Mouse (Mus musculus) layer of hippocampus, postnatal 36 days (tissue): ENCODE data around the gene Batf2. TPM values are rescaled to one million over a fixed set of nuclear protein-coding genes. Genes with fewer than 3 reads are reported as not detected.
"Not testable (repeated sequence)": the region's sequence is repeated elsewhere in the genome, so short reads cannot be mapped to it uniquely, and the experiment has no call there.

ENCODE experiments used
- DNase-seq, 2 experiments: peaks; one replicate each; pipeline ENCODE4 v3.0.0; 2022
- total RNA-seq, 2 experiments: library from RNA; stranded (reverse); gene quantifications; 2 replicates each; pipeline ENCODE4 v1.2.3; 2021

The Batf2 gene
- total RNA-seq, 2 experiments from 2014 or later: 0.28 to 0.60 TPM

DNA sequence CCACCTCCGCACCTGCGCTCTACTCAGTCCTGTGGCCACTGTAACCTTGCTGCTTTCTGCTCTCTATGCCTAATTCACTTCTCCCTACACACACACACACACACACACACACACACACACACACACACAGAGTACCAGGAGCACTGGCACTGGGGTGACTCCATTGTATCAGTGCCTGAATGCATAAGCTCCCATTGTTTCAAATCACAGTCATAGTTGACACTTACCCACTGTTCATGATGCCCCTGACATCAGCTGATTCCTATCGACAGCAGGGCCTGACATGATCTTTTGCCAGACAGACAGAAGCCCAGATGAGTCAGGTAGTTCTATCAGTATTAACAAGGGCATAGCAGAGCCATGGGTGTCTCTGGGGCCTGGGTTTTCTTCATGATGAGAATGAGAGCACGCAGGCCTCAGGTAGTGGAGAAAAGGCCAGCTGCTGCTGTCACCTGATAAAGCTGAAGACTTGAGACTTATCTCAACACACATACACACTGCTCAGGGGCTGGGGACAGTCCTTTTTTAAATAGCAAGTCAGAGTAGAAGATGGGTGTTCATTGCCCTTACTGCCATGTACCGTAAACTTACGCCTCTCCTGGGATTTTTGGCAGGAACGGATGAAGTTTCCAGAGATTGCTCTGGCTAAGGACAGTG is 8.5 kb upstream of the Batf2 start:
- no peak for DNase-seq

DNA sequence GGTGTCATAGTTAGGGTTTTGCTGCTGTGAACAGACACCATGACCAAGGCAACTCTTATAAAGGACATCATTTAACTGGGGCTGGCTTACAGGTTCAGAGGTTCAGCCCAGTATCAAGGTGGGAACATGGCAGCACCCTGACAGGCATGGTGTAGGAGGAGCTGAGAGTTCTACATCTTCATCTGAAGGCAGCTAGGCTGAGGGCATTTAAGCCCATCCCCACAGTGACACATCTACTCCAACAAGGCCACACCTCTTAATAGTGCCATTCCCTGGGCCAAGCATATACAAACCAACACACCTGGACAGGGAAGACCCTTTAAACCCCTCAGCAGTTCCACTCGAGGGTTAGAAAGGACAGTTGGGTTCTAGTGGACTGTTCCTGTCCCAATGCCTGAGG is 7.6 kb upstream of the Batf2 start:
- DNase-seq: not testable (repeated sequence)

DNA sequence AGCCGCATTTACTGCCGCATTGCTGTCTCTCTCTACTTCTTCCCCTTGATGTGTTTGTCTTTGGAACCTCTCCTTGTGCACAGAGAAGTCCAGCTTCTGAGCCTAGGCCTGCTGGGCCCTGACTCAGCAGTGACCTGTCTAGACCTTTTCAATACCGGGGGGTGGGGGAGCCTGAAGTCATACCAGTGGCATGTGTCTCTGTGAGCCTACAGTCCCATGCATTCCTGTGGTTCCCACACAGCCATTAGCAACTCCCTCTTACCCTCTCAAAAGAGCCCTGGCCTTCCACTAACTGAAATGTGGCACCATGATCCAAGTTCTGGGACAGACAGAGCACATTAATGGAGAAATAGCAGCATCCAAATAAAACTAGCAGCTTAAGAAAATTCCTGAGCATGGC is 4.4 kb upstream of the Batf2 start:
- no peak for DNase-seq

DNA sequence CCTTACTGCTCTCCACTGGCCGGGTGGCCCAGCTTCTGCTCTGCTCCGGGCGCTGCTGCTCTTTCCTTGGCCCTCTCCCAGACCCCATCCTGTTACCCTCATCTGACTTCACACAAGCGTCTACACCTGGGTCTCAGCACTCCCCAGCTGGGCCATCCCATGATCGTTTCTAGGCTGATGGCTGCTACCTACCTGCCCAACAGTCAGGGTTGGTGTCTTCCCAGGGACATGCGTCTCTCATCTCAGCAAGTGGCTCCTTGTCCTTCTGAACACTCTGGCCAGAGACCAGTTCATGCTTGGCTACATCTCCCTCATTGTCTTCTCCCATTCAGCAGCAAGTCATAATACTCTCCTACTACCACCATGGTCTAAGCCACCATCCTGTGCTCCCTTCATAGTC is 1.1 kb upstream of the Batf2 start:
- no peak for DNase-seq

DNA sequence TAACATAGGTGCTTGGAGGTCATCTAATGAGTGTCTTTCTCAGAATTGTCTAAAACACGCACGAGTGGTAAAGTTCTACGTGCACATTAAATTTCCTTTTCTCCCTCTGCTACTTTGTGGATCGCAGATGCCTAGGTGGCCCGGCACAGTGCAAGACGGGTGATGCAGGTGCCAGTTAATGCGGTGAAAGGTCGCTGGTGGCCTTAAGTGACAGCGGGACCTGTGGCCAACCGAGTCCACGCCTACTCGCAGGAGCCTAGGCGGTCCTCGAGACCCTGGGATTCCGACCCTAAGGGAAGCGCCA is 457 bp upstream of the Batf2 start:
- no peak for DNase-seq

DNA sequence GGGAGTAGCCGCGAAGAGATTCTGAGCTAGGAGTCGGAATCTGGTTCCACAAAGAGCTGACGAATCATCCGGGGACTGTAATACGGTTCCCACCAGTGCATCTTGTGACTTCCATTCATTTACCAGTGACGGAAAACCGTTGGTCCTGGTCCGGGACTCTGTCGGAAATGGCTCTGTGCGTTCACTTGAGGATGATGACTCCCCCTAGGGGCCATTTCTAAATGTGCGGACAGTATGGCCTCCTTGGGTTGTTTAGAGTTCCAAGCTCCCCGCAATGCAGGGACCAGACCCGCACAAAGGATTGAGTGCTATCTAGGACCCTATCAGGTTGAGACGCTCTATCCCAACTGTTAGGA is 589 bp downstream of the Batf2 start, which contains the start of gene Arl2:
TSS of gene Arl2 (minus strand) at position 155 of the 356 bp plus-strand sequence.
- no peak for DNase-seq

DNA sequence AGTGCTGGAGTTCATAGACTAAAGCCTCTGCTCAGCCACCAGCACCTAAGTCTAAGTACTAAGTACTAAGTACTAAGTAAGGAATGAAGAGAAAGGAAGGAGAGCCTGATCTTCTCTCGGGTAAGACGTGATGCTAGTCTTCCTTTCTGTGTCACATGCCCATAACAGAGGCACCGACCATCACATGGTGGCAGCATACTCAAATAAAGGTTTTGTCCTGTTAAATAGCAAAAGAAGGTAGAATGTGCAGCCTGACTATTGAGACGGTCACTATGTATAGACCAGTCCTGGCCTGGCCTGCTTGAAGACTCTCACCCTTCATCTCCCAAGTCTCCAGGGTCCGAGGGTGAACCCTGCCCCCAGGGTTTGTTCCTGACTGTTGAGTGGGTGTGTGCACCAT is 4.1 kb downstream of the Batf2 start:
- DNase-seq: no peak

DNA sequence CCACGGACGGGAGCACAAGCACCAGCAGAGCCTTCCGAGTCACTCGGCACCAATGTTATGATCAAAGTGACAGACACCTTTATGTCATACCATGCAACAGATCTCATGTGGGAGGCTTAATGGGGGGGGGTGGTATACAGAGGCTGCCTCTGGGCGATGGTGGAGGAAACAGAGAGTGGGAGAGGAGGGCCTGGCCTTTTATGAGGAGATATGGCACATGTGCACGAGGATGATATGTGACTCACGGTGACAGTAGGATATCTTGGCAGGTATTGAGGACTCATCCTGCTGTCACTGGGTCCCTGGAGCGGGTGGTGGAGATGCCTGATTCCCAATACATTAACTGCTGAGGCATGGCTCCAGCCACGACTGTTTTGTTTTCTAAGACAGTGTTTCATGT is 14.4 kb downstream of the Batf2 start:
- DNase-seq: no peak

DNA sequence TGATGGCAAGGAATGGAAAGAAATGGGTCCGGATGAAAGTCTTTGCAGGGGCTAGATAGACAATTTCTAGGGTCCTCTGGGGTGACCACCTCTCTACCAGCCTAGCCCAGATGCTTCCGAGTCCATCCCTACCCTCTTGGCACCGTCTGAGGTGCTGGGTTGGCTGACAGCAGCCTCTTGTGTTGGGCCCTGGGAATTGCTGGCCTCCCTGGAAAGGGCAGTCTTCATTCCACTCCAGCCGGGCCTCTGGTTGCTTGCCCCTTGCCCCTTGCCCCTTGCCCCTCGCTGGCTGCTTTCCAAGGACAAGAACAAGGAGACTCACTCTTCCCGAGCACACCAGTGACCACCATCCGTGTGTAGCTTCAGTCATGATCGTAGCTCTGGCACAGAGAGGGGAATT is 15.6 kb downstream of the Batf2 start:
- DNase-seq: no peak

DNA sequence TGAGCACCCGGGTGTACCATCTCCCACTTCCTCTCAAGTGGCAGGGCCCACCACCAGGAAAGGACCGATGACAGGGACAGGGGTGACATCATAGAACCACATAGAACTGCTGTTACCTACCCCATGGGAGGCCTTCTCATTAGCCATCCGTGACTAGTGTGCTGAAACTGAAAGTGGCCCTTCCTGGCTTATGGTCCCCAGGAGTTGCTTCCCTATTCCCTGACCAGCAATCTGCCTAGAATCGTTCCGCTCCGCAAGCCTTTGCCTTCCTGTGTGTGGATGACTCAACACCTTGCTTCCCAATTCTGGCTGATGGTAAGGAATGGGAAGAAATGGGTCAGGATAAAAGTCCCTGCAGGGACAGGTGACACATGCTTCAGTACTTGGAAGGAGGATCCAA is 16.4 kb downstream of the Batf2 start:
- no peak for DNase-seq

DNA sequence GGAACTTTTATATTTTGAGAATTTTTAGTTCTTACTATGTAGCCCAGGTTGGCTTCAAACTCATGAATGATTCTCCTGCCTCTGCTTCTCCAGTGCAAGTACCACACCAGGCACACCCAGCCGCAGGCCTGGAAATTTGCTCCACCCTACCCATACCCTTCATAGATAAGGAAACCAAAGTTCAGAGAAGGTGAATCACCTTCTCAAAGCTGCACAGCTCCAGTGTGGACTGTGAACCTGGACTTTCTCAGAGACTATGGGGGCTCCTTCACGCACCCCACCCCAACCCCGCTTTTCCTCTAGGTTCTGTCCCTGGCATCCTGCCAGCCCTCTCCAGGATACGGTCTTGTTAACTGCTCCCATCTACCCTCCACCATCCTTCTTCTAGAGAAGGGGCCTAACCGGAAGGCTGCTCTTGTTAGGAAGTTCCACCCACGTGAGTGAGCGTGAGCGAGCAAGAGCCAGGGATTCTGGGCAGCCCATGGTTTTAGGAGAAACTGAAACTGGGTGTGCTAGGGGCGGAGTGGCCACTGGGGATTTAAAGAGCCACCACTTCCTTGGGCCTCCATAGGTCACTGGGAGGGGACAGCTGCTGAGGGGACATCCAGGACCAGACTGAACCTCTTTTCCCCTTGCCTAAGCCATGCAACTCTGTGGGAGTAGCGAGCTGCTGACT is 23.2 kb downstream of the Batf2 start:
- no peak for DNase-seq

DNA sequence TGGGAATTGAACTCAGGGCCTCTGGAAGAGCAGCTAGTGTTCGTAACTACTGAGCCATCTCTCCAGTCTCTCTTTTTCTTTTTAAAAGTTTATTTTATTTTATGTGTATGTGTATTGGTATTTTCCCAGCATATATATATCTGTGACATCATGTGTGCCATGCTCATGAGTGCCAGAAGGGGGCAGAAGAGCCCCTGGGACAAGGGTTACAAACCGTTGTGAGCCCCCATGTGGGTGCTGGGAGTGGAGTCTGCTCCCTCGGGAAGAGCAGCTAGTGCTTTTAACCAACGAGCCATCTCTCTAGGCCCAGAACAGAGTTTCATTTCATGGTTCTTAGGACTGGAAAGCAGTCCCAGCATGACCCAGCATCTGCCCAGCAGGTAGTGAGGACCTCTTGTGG is 26.0 kb downstream of the Batf2 start:
- DNase-seq: no peak

DNA sequence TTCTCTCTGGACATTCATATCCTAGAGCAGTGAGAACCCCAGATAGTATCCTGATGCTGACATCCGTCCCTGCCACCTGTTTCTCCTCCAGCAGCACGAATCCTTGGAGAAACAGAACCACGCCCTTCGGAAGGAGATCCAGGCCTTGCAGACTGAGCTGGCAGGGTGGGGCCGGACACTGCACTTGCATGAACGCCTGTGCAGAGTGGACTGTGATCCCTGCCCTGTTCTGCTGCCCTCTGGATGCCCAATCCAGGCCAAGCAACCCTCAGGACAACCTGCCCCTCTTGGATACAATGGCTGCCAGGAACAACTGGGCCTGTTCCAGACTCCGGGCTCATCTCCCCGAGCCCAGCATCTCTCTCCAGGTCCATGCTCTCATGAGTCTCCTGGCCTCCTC is 30.4 kb downstream of the Batf2 start:
- no peak for DNase-seq

DNA sequence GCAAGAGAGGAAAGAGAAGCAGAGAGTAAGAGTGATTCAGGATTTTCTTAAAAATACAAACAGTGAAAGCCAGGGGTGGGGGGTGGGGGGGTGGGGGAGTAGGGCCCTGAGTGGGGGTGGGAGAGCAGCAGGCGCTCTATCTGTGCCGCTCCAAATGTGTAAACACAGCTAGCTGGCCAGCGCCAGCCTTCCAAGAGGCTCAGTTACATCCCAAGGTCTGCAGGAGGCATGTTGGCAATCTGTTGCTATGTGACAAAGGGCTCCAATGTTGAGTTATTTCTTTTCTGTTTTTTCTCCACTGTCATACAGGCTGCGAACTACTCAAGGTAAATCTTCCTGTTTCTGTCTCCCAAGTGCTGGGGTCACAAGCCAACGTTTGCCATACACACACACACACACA is 34.0 kb downstream of the Batf2 start:
- DNase-seq: no peak

DNA sequence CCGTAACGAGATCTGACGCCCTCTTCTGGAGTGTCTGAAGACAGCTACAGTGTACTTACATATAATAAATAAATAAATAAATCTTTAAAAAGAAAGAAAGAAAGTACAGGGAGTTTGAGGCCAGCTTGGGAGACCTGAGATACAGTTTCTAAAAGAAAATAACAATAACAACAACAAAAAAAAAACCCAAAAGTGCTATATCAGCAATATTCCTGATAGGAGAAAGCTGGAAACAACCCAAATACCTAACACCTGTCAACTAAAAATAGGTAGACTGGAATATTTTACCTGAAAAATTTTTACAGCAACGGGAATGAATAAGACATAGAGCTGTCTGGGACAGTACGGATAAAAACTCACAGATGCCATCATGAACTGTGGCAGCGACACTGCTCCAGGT is 38.0 kb downstream of the Batf2 start:
- DNase-seq: no peak

DNA sequence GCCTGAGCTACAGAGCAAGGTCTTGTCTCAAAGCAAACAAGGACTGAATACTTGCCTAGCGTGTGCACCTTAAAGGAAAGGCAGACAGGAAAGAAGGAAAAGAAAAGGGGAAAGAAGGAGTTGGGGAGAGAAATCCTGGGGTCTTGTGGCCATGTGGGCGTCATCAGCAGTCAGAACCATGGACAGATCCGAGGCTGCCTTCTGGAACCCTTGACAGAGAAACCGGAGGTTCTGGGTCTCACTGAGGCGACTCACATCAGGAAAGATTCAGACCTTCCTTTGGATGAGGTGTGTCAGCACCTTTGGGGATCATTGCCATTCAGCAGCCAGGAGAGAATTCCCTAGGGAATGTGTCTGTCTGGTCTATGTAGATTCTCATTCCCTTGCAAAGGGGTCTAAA is 40.8 kb downstream of the Batf2 start:
- DNase-seq: no peak

DNA sequence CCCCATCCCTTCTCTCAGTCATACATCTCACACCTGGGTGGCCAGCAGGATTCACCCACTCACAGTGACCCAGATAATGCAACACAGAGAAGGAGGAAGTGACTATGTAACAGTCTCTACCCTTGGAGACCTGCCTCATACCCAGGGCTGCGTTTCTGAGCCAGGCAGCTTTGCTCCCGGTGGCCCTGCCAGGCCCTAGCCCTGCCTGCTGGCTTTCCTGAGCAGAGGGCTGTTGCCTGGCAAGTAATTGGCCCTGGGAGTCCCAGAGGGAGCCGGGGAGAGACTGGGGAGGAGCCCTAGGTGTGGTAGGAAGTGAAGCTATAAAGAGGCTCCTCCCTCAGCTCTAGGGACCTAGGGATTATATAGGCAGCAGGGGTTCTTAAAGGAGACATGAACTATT is 41.8 kb downstream of the Batf2 start:
- DNase-seq: no peak

DNA sequence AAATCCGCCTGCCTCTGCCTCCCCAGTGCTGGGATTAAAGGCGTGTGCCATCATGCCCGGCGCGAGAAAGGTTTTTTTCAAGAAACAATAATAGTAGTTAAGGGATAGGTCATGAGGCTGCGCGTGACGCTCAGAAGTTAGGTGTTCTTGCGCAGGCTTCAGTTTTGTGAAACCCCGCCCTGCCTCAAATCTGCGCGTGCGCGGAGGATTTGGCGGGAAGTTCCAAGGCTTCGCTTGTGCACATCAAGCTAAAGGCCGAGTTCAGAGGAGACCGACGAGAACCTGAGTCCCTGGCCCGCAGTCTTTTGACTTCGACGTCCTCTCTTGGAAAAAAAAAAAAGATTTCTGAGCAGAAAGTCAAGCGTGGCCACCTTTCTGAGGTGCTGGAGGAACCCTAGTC is 43.3 kb downstream of the Batf2 start, which contains the start of gene Majin:
TSS of gene Majin (plus strand) at position 258 of the 400 bp plus-strand sequence.
- no peak for DNase-seq

DNA sequence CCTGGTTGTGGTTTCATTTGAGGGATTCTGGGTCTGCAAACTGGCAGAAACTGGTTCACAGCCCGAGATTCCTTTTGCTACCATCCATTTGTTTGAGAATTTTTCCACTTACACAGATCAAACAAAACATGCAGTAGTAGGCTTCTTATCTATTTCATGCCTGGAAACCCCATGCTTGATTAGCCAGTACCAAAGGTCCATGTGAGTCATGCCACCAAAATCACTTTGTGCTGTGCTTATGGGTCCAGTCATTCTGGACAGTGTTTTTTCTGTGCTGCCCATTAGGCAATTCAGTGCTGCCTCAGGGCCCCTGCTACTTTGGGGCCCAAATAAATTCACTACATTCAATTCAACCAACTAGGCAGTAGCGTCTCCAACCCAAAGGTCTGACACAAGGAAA is 63.5 kb downstream of the Batf2 start:
- no peak for DNase-seq

DNA sequence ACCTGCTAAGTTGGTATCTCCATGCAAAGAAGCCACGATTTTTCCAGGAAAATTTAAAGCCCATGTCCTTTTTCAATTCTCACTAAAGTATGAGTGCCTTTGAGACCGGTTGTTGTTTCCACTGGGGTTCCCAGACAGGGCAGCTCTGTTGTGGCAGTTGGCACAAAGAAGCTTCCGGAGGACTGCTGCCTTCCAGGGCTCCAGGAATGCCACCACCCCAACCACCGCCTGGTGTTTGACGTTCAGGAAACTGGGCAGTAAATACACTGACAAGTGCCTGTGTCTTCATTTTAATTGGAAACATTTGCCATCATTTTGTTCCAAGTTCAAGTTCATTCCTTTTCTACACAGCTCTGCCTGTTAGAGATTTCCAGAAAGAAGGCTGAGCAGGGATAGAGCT is 65.9 kb downstream of the Batf2 start:
- no peak for DNase-seq

DNA sequence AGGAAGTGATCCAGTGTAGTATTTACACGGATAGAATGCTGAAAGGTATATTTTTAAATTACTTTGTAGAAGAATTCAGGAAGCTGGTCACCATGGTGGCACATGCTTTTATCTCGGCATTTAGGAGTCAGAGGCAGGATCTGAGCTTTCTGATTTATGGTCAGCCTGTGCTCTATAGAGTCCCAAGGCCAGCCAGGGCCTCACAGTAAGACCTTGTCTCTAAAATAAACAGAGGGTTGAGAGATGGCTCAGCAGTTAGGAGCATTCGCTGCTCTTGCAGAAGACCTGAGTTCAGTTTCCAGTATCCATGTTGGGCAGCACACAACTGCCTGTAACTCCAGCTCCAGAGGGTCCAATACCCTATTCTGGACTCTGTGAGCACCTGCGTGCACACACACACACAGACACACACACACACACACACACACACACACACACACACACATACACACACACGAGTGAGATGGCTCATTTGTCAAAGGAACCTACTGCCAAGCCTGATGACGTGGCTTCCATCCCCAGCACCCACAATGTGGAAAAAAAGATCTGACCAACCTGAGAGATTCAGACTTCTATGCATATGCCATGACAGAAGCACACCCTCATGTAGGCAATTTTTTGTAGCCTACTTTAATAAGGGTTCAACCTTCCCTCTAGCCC is 75.4 kb downstream of the Batf2 start:
- no peak for DNase-seq

DNA sequence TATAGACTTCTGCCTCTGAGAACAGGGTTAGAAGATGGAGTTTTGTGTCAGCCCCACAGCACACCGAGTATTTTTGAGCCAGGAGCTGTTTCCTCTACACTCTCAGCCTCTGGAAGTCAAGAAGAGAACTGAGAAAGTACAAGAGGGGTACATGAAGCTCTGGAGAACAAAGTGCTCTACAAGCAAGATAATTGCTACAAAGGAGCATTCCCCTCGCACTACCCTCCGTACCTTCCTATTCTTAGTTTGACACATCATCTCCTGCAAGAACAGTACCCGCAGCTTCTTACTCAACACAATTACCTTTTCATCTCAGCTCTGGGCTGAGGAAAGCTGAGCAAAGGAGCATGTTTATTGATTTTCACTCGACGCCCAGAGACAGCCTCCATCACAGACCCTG is 77.8 kb downstream of the Batf2 start:
- DNase-seq: no peak
